Mouse (Mus musculus) ovary, postnatal 36 days (tissue): ENCODE measurements around the gene Micall1.
A peak's percentile ranks its signal among the peaks of the same experiment; 100 is the strongest.

Experiments used
- DNase-seq: peaks from one replicate; pipeline ENCODE4 v3.0.0; 2022; ENCODE audit warnings: low spot score, mixed read lengths

Micall1 gene

DNA sequence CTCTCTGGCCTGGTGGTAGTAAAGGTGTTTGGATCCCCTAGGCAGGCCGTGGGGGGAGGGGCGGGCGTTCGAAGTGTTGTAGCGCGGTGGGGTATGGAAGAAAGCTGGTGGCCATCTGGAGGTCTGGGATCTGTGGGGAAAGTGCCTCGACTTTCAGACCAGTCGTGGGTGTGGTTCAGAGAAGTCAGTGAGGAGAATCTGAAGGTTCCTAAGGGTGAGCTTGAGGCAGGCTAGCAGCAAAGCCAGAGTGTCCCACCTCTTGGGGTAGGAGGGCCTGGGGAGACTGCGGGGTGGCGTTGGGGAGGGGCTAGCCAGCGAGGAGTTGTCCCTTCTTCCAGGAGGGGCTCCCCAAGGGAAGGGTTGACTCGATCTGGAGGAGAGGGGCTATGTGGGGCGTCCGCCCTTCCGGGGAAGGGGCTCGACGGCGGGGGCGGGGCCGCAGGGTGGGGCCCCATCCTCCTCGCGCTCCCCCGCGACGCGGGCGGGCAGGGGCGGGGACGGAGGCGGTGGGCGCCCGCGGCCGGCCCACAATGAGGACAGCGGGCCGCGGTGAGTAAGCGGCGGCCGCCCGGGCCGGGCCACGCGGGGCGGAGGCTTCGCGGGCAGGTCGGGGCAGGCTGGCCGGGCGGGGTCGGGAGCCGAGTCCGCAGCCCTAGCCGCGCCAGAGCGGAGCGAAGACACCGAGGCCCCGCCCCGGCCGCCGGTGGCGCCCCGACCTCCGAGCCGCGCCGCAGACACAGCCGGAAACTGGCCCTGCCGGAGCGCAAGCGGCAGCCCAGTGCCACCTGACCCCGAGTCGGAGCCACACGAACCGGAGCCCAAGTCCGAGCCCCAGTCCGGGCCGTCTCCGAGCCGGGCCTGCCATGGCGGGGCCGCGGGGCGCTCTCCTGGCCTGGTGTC, at the start of gene Micall1:
Gene Micall1 (plus strand): TSS at position 478 of the 900 bp plus-strand sequence.
- DNase-seq, result peak; percentile 78

DNA sequence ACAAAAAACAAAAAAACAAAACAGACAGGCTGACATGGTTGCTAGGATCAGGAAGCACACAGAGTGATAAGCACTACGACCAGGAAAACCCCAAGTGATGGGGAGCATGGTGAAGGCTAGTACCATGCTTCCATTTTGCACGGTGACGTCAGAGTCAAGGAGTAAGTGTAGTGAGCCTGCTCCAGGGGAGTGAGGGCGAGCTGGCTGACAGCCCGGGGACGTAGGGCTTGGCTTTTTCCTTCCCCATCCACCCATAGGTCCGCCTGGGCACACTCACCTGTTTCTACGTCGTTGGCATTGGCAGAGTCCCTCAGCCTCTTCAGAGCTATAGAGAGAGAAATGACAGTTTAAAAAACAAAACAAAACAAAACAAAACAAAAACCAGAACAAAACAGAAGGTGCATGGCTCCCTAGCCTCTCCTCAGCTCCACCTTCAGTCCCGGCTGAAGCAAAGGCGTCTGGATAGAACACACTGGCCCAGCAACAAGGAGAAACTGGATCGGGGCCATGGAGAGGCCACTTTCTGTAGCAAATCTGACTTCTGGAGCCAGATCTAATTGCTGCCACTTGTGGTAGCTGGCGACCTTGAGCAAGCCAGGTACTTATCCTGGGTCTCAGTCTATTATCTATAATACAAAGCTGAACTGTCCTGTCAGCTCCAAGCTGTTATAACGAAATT, 47.7 kb upstream of the Micall1 start:
- DNase-seq, result no peak

DNA sequence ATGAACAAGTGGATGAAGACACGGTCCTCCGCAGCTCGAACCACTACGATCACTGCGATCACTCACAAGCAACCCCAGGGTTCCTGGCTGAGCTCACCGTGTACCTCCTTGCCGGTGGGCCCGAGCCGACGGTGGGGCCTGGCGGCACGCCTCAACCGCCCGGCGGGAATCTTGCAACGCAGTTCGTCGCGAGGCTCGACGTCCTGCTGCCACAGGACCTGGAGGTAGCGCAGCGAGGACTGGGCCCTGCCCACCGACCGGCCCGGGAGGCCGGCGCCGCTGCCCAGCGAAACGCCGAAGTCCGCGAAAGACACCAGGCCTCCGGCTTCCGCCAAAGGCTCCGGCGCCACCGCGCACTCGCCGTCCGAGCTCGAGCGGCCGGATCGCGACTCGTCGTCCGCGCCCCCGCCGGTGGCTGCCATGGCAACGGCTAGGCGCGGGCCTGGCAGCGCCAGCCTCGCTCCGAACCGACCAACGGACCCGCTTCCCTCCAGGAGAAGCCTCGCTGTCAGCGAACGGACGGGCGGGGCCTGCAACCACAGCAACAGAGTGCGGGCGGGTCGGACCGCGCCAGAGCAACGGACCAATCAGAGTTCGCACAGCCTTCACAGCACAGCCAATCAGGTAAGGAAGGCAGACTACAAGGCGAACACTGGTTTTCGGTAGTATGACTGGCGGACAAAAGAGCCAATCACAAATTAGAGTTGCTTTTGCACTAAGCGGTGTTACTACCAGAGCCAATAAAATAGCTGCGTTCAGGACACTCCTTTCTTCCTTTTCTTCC, 46.1 kb upstream of the Micall1 start, which contains the start of gene Ankrd54:
Gene Ankrd54 (minus strand): TSS at position 518 of the 784 bp plus-strand sequence.
- peak; percentile 94 for DNase-seq

DNA sequence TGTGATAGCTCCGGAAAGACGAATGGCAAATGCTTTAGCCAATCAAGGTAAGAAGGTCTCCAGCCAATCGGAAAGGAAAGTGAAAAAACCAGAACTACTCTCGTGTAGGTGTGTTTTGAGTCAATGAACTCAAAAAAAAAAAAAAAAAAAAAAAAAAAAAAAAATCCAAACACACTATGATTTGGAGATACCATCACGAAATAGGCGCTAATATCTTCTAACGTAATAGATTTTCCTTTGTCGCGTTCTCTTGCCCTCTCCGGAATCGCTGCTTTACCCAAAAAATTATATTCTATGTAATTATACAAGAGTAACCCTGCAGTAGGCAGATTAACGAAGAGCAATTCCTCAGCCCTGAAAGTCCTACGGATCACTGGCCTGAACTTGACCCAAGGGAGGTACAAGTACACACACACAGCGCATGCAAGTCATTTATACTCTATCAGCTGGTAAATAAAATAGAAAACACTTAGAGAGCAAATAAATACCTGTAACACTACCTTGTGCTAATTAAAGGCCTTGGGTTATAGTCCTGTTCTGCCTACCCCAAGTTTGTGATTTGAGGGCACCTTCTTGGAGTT, 45.4 kb upstream of the Micall1 start:
- no peak for DNase-seq

- DNase-seq, result no peak
Observed at GRCm38 (mm10) chr15:79065086-79065770, 43.5 kb upstream of the Micall1 start.

GRCm38 (mm10) chr15:79066276-79066675, 42.4 kb upstream of the Micall1 start:
- no peak for DNase-seq

- DNase-seq, result no peak
Observed at GRCm38 (mm10) chr15:79067631-79068030, 41.1 kb upstream of the Micall1 start.

GRCm38 (mm10) chr15:79068416-79068815, 40.3 kb upstream of the Micall1 start:
- DNase-seq, result no peak

- no peak for DNase-seq
Observed at GRCm38 (mm10) chr15:79071117-79072039, 37.3 kb upstream of the Micall1 start.

GRCm38 (mm10) chr15:79073752-79074151, 34.9 kb upstream of the Micall1 start:
- DNase-seq, result no peak

DNA sequence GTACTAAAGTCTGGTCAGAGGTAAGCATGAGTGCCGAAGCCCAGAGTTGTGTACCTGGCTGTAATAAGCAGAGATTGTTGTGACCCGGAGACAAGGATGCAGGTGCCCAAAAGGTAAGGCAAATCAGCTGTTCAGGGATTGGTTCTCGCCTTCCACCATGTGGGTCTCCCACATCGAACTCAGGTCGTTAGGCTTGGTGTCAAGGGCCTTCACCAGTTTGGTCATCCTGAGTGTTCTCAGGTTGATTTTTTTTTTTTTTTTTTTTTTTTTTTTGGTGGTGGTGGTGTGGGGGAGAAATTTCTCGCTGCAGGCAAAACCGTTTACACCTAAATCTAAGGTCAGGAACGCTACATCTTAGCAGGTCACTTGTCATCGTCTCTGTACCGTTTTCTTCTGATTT, 34.3 kb upstream of the Micall1 start:
- no peak for DNase-seq

- DNase-seq, result peak; percentile 88
Observed at GRCm38 (mm10) chr15:79074913-79075532, 33.7 kb upstream of the Micall1 start, which contains the start of gene Eif3l. Gene Eif3l, plus strand, starts transcription at chr15:79075179.

DNA sequence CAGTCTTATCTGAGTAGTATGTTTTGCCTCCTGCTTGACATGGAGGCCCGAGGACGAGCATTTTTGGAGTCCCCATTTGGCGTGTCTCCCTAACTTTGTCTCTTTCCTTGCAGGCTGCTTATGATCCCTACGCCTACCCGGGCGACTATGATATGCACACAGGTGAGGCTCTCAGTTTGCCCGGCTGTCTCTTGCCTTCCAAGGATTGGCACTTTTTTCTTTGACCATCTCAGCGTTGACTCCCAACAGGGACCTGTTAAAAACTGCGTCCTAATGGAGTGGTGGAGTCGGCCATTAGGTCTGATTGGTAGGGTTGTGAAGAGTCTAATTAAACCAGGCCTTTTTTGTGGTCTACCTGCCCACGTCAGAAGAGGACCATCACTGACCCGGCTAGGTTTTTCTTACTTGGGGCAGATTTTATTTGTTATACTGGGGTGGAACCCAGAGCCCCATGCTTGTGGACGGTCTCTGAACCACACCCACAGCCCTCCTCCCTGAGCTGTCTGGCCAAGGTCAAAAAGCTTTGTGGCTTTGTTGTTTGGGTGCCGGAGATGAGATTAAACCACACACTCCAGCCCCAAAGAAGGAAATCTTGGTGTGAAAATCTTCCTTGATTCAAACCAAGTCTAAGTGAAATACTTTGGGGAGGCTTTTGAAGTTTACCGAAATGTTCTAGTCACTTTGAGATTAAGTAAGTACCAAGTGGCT, 32.9 kb upstream of the Micall1 start:
- DNase-seq, result no peak

- no peak for DNase-seq
Observed at GRCm38 (mm10) chr15:79079567-79079966, 29.1 kb upstream of the Micall1 start.

DNA sequence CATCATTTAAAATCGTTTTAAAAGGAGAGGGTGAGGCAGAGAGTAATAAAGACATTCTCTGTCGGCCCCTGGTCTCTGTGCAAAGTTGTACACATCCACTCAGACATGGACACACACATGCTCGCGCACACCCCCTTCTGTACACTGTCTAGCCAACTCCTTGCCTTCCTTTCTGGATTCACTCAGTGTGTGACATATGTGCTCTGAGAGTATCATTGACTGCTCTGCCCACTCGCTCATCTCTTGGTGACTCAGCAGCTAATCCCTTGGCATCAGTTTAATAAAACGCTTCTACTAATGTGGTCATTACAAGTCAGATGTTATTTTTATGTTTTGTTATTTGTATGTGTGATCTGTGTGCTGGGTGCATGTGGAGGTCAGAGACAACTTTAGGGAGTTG, 16.4 kb upstream of the Micall1 start:
- no peak for DNase-seq

DNA sequence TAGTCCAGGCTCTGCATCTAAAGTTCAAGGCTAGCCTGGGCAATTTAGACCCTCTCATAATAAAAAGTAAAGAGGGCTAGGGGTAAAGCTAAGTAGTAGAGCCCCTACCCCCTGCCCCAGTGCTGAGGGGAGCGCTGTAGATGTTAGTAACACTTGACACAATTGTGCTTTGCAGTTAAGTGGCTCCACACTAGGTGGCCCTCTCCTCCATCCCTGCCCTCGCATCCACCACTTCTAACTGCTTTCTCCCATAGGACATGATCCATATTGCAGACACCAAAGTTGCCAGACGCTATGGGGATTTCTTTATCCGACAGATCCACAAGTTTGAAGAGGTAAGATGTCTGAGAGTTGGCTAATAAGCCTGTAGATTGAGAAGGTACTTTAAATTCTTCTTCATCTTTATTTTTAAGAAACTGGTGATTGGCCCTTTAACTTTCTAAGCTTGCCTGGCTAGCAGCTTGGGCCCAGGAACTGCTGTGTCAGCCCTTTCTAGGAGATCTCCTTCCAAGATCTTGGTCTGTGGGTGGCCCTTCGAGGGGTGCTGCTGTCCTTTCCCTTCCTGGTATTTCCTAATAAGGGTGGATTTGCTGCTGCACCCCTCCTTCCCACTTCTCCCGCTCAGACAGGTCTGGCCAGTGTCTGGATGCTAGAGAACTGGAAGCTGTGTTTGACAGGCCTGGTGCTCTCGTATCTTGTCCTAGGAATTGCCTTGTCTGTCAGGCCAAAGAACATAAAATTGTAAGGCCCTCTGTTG, 15.4 kb upstream of the Micall1 start:
- no peak for DNase-seq

GRCm38 (mm10) chr15:79095483-79095882, 13.2 kb upstream of the Micall1 start:
- DNase-seq, result no peak

GRCm38 (mm10) chr15:79096556-79096955, 12.1 kb upstream of the Micall1 start:
- no peak for DNase-seq
